Mouse (Mus musculus) midbrain, postnatal 0 days (tissue): Measurements from ENCODE around the gene Olfr648. TPM values are rescaled to one million over a fixed set of nuclear protein-coding genes. Genes with fewer than 3 reads are reported as not detected.
A peak's percentile ranks its signal among the peaks of the same experiment; 100 is the strongest.

Experiments
- ATAC-seq: fragments of 200-750 bp; cut with Nextera tagmentation; 2 replicates; pipeline ENCODE4 v1.8.0; 2017; ENCODE audit warnings: moderate number of reproducible peaks, mild to moderate bottlenecking, moderate TSS enrichment, moderate library complexity; ENCODE audit not compliant: low FRiP score
- DNase-seq: peaks from one replicate; pipeline ENCODE4 v3.0.0-alpha.2; 2015; ENCODE audit warnings: low spot score
- H3K27ac ChIP-seq: fragments of 300-500 bp; sonication (generic); 2 replicates; pipeline ENCODE4 v1.5.1; 2014; ENCODE audit warnings: low read depth, mild to moderate bottlenecking, low read length, mixed read lengths
- H3K27me3 ChIP-seq: fragments of 300-500 bp; sonication (generic); 2 replicates; pipeline ENCODE4 v1.6.1; 2014; ENCODE audit warnings: low read length, control low read depth, mixed read lengths; ENCODE audit not compliant: insufficient read depth
- H3K36me3 ChIP-seq: fragments of 300-500 bp; sonication (generic); 2 replicates; pipeline ENCODE4 v1.6.1; 2014; ENCODE audit warnings: low read length, control low read depth, mixed read lengths; ENCODE audit not compliant: insufficient read depth
- H3K4me1 ChIP-seq: fragments of 300-500 bp; sonication (generic); 2 replicates; pipeline ENCODE4 v1.6.1; 2014; ENCODE audit warnings: mild to moderate bottlenecking, control low read depth, antibody characterized with exemption, low read length, mixed read lengths; ENCODE audit not compliant: insufficient read depth
- H3K4me2 ChIP-seq: fragments of 300-500 bp; sonication (generic); 2 replicates; pipeline ENCODE4 v1.6.1; 2014; ENCODE audit warnings: low read depth, mild to moderate bottlenecking, low read length, mixed read lengths; ENCODE audit not compliant: poor library complexity, severe bottlenecking
- H3K4me3 ChIP-seq: fragments of 300-500 bp; sonication (generic); 2 replicates; pipeline ENCODE4 v1.5.1; 2014; ENCODE audit warnings: low read depth, mild to moderate bottlenecking, low read length, moderate library complexity
- H3K9ac ChIP-seq: fragments of 300-500 bp; sonication (generic); replicated peaks from 2 replicates; pipeline ENCODE4 v1.6.1; 2014; ENCODE audit warnings: mild to moderate bottlenecking, low read length, moderate library complexity, mixed read lengths; ENCODE audit not compliant: poor library complexity, severe bottlenecking
- H3K9me3 ChIP-seq: fragments of 300-500 bp; sonication (generic); 2 replicates; pipeline ENCODE4 v1.6.1; 2016; ENCODE audit warnings: low read length, control low read depth
- CTCF ChIP-seq: IDR thresholded peaks from 2 replicates; pipeline ENCODE4 v1.5.1; 2016; ENCODE audit warnings: antibody characterized with exemption, mild to moderate bottlenecking
- WGBS: fragments of 180-500 bp; shearing (Covaris S2); extraction: QIAGEN DNeasy Blood & Tissue Kit; methylation state at CpG from one replicate; pipeline ENCODE4 v1.1.7; 2014; 5-methylcytosine and 5-hydroxymethylcytosine counted together
- polyA plus RNA-seq: library from polyadenylated mRNA; unstranded; fragments of >200 nt; fragmentation: Nextera tagmentation; extraction: Ambion mirVana; gene quantifications from 2 replicates; pipeline ENCODE4 v1.2.1, GENCODE M21; 2015
- total RNA-seq: library from RNA; depleted of rRNA; stranded (reverse); fragments of >200 nt; gene quantifications from 2 replicates; pipeline ENCODE4 v1.2.3, GENCODE M21; 2014; rRNA removed

Olfr648 gene
- total RNA-seq (not detected in 2 replicates), polyA plus RNA-seq (0.39 and 0.42 TPM in 2 replicates)

DNA sequence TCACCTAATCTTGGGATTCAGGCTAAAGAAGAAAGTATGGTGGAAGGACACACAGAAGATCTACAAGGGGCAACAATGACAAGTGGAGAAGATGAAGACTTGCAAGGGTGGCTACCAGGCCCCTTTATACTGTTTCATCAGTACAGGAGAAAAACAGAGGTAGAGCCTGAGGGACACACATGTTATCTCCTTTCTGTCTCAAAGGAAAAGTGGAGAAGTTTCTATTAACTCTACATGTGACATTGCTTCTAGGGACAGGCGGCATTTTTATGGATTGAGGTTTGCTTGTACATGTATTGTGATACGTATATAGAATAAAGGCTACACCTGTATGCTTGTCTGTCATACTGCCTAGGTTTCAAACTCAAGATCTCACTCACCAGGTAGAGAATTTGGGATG is at the start of gene Olfr648:
Gene Olfr648, minus strand, starts transcription at position 101 of the 400 bp plus-strand sequence.
- H3K27ac ChIP-seq, result no peak within 1 kb of the TSS
- no peak within 1 kb of the TSS for H3K4me3 ChIP-seq
- no peak for ATAC-seq
- no peak for DNase-seq
- H3K9ac ChIP-seq, result no peak within 1 kb of the TSS
- H3K9me3 ChIP-seq, result no peaks in the 10 kb centered on the region
- no peak within 1 kb of the TSS for H3K4me2 ChIP-seq
- no peak for TF ChIP-seq CTCF
- 97% methylated on average over 2 of the region's 2 CpGs for WGBS
- no peaks in the 10 kb centered on the region for H3K27me3 ChIP-seq
- no peaks in the 10 kb centered on the region for H3K36me3 ChIP-seq
- H3K4me1 ChIP-seq, result no peaks in the 10 kb centered on the region

DNA sequence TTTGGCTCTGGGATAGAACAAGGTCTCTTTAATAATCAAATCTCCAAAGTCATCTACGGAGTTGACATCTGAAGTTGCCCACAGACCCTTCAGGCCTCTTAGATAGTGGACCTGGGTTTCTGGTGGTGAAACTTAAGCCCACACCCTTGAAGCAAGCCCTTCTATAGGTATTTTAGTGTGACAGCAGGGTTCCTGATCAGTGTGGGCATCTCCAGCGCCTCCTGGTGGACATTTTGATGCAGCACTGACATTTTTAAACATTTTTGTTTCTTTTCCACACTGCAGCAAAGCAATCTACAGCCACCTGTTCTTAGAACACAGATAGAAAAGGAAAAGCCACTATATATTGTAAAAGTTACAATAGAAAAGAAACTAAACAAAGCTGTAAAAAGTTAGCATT is 48.0 kb upstream of the Olfr648 start:
- Histone ChIP-seq H3K4me1 (no peaks in the 10 kb centered on the region), H3K36me3 (no peaks in the 10 kb centered on the region), H3K4me2 (no peak overlapping the region), H3K27ac (no peak overlapping the region), H3K9ac (no peak overlapping the region), H3K27me3 (no peaks in the 10 kb centered on the region), H3K4me3 (no peak overlapping the region), H3K9me3 (no peaks in the 10 kb centered on the region)
- TF ChIP-seq CTCF, result peak; percentile 69
- DNase-seq (peak; percentile 1), ATAC-seq (no peak)
- 34% methylated on average over 2 of the region's 2 CpGs for WGBS

DNA sequence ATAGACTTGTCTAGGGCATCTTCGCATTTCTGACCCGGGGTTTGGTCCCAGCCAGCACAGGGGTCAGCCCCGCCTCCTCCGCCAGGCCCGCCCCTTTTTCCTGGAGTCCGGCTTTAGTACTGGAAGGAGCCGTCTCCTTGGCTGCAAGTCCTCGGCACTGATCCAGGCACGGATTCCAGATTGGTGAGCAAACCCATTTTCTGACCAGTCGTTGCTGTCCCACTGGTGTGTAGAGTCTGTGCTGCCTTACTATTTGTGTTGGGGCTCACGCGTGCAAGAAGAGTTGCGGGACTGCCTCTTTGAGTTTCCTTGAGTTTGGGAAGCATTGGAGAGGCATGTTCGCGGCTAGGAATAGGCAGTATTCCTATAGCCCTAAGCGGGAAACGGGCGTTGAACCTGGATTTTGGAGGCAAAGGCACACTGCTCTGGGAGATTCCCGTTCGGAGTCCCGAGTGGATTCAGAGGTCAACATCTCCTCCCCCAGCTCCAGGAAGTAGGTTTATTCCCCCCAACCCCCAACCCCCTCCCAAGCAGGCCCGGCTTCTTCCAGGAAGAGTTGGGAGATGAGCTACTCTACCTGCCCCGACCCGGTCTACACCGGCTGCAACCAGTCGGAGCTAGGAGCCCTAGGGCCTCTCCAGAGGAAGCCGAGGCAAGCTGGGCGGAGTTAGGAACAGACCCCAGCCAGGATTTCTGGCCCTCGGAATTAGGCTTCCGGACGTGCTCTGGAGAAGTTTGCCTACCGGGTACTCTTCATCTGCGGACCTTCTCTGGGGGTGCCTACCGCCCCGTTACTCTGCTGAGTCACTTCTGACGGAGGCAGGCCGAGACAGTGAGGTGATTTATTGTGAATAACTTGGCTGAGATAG is 35.7 kb upstream of the Olfr648 start, which contains the start of gene Trim6:
Gene Trim6, plus strand, starts transcription at position 93 of the 869 bp plus-strand sequence.
- H3K4me3 ChIP-seq, result peak within 1 kb of the TSS; percentile 26
- WGBS, result 5% methylated on average over 37 of the region's 37 CpGs
- peak; percentile 24 for DNase-seq
- H3K9ac ChIP-seq, result no peak within 1 kb of the TSS
- peak within 1 kb of the TSS; percentile 46 for H3K4me2 ChIP-seq
- H3K36me3 ChIP-seq, result no peaks in the 10 kb centered on the region
- no peak for ATAC-seq
- H3K27ac ChIP-seq, result no peak within 1 kb of the TSS
- no peaks in the 10 kb centered on the region for H3K9me3 ChIP-seq
- TF ChIP-seq CTCF, result no peak
- peaks cover 7% of the 10 kb centered on the region; the same call in 1 of the 2 replicates for H3K27me3 ChIP-seq
- no peaks in the 10 kb centered on the region for H3K4me1 ChIP-seq

DNA sequence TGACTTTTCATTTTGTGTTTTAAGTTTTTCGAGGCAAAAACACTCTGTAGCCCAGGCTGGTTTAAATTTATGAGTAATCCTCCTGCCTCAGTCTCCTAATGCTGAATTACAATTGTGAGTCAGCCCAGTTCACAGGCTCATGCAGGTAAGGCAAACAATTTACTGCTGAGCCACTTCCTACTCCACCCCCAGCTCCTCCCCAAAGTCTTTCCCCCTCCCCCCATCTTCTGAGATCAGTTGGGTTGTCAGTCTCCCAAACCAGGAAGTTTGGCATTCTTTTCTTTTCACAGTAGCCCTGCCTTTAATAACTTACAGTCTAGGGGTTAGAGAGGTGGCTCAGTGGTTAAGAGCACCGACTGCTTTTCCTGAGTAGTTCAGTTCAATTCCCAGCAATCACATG is 34.7 kb upstream of the Olfr648 start:
- Histone ChIP-seq H3K36me3 (no peaks in the 10 kb centered on the region), H3K4me3 (no peak overlapping the region), H3K9me3 (no peaks in the 10 kb centered on the region), H3K4me2 (no peak overlapping the region), H3K4me1 (no peaks in the 10 kb centered on the region), H3K27ac (no peak overlapping the region), H3K27me3 (peaks cover 7% of the 10 kb centered on the region; the same call in 1 of the 2 replicates), H3K9ac (no peak overlapping the region)
- 83% methylated on average over 2 of the region's 2 CpGs for WGBS
- DNase-seq (no peak), ATAC-seq (no peak)
- no peak for TF ChIP-seq CTCF

DNA sequence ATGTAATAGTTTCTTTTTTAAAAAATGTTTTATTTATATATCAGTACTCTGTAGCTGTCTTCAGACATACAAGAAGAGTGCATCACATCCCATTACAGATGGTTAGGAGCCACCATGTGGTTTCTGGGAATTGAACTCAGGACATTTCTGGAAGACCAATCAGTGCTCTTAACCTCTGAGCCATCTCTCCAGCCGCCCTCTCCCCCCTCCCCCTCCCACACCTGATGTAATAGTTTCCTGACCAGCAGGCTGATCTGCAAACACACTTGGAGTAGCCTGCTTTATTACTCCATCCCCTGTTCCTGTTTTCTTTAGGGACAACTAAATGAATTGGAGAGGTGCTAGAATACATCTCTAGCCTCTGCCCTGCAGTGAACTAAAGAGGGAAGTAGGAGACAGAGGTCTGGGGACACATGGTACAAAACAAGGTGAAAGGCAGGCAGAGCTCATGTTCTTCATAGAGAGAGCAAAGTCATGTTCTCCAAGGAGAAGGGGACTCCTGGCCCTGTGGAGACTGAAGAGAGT is 32.9 kb upstream of the Olfr648 start:
- Histone ChIP-seq H3K27ac (no peak overlapping the region), H3K27me3 (peaks cover 7% of the 10 kb centered on the region; the same call in 1 of the 2 replicates), H3K4me2 (no peak overlapping the region), H3K9me3 (no peaks in the 10 kb centered on the region), H3K36me3 (no peaks in the 10 kb centered on the region), H3K4me3 (no peak overlapping the region), H3K9ac (no peak overlapping the region), H3K4me1 (no peaks in the 10 kb centered on the region)
- ATAC-seq (no peak), DNase-seq (no peak)
- 83% methylated on average over 1 of the region's 1 CpGs for WGBS
- TF ChIP-seq CTCF, result no peak

DNA sequence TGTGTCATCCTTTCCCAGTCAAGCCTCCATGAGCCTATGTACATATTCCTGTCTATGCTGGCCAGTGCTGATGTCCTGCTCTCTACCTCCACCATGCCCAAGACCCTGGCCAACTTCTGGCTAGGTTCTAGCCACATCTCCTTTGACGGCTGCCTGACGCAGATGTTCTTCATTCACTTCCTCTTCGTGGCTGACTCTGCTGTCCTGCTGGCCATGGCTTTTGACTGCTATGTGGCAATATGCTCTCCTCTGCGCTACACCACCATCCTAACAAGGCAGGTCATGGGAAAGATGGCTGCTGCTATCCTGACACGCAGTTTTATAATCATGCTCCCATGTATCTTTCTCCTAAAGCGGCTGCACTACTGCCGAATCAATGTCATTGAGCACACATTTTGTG is 23.0 kb upstream of the Olfr648 start:
- H3K4me2 ChIP-seq, result no peak overlapping the region
- H3K9me3 ChIP-seq, result no peaks in the 10 kb centered on the region
- no peak for ATAC-seq
- TF ChIP-seq CTCF, result no peak
- no peak overlapping the region for H3K27ac ChIP-seq
- H3K4me3 ChIP-seq, result no peak overlapping the region
- no peak overlapping the region for H3K9ac ChIP-seq
- H3K36me3 ChIP-seq, result no peaks in the 10 kb centered on the region
- 96% methylated on average over 7 of the region's 7 CpGs for WGBS
- H3K27me3 ChIP-seq, result no peaks in the 10 kb centered on the region
- no peak for DNase-seq
- no peaks in the 10 kb centered on the region for H3K4me1 ChIP-seq
